Mouse (Mus musculus) midbrain, embryonic 10.5 days (tissue): ENCODE data around the gene Fgf11. TPM values are rescaled to one million over a fixed set of nuclear protein-coding genes. Genes with fewer than 3 reads are reported as not detected.

Source experiments
- DNase-seq: peaks from one replicate; pipeline ENCODE4 v3.0.0-alpha.2; 2017; ENCODE audit warnings: low spot score
- H3K27ac ChIP-seq: fragments of 300-500 bp; sonication (generic); replicated peaks from 2 replicates; pipeline ENCODE4 v1.5.1; 2016; ENCODE audit warnings: mild to moderate bottlenecking
- H3K27me3 ChIP-seq: fragments of 300-500 bp; sonication (generic); 2 replicates; pipeline ENCODE4 v1.6.1; 2016; ENCODE audit warnings: low read depth, mild to moderate bottlenecking; ENCODE audit not compliant: poor library complexity, severe bottlenecking
- H3K36me3 ChIP-seq: fragments of 300-500 bp; sonication (generic); 2 replicates; pipeline ENCODE4 v1.6.1; 2016; ENCODE audit warnings: mild to moderate bottlenecking, moderate library complexity
- H3K4me1 ChIP-seq: fragments of 300-500 bp; sonication (generic); 2 replicates; pipeline ENCODE4 v1.6.1; 2016
- H3K4me3 ChIP-seq: fragments of 300-500 bp; sonication (generic); 2 replicates; pipeline ENCODE4 v1.5.1; 2016; ENCODE audit warnings: mild to moderate bottlenecking, moderate library complexity
- H3K9me3 ChIP-seq: fragments of 300-500 bp; sonication (generic); replicated peaks from 2 replicates; pipeline ENCODE4 v1.6.1; 2016; ENCODE audit warnings: mild to moderate bottlenecking
- WGBS: fragments of 180-500 bp; shearing (Covaris S2); methylation state at CpG from one replicate; pipeline ENCODE4 v1.1.7; 2016; 5-methylcytosine and 5-hydroxymethylcytosine counted together
- polyA plus RNA-seq: library from polyadenylated mRNA; unstranded; fragments of >200 nt; fragmentation: Nextera tagmentation; extraction: Ambion mirVana; gene quantifications from 2 replicates; pipeline ENCODE4 v1.2.1, GENCODE M21; 2016

The Fgf11 gene
- polyA plus RNA-seq, 1 experiment from 2014 or later = 1.0 TPM

DNA sequence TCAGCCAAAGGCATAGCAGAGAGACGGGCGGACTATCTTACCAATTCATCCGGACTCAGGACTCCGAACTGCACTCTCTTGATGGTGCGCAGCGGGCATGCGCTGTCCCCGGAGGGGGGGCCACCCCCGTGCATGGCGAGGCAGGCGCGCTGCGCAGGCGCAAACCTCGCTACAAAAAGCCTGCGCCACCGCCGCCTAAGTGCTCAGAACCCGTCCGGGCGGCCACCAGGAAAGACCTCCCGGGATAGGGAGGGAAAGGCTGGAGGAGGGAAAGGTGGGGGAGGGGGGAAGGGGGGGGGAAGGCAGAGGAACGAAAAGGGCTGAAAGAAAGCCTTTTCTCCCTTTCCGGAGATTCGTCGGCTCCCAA lies 43.6 kb downstream of the Fgf11 start:
- WGBS = under 1% methylated on average over 26 of the region's 26 CpGs
- peaks cover 63% of the 10 kb centered on the region for H3K4me1 ChIP-seq

DNA sequence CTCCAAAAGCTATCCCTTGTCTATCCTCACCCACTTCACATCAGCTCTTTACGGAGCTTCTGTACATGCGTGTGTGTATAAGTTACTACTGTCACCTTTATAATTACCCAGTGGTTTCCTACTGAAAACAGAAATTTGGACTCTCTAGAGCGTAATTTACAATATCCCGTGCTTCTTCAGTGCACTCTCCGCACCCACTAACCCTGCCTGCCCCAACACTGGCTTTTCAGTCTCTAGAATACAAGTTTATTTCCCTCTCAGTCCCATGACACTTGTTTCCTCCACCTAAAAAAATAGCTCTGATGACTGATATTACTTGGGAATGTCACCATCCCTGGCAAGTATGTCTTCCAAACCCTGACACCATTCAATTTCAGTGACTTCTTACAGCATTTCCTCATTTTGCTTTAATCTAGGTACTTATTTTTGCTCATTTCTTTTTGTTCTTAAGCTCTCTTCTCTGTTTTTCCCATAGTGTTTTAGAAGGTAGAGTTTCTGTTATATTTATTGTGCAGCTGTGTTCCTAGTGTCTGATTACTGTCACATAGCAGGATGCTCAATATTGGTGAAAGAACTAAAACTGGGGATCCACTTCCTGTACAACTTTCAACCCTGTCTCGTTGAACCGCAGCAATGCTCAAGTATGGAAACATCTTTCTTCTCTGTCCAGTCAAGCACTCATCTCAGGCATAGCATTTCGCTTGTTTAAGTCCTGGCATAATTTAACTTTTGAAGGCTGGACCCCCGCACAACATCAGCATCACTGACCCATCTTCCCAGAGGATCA lies 44.2 kb downstream of the Fgf11 start:
- DNase-seq = no peak
- Histone ChIP-seq H3K9me3 (no peaks in the 10 kb centered on the region), H3K4me1 (peaks cover 68% of the 10 kb centered on the region), H3K27ac (peak overlapping the region; percentile 97), H3K4me3 (peak overlapping the region; percentile 74), H3K27me3 (no peaks in the 10 kb centered on the region), H3K36me3 (no peaks in the 10 kb centered on the region; the same call in 1 of the 2 replicates)
- WGBS = 49% methylated on average over 9 of the region's 9 CpGs

More for the DNA sequence above, 43.6 kb downstream of the Fgf11 start:
- Histone ChIP-seq H3K36me3 (no peaks in the 10 kb centered on the region; the same call in 1 of the 2 replicates), H3K27me3 (no peaks in the 10 kb centered on the region), H3K9me3 (no peaks in the 10 kb centered on the region), H3K4me3 (peak overlapping the region; percentile 74), H3K27ac (peak overlapping the region; percentile 97)
- DNase-seq = peak; percentile 92

DNA sequence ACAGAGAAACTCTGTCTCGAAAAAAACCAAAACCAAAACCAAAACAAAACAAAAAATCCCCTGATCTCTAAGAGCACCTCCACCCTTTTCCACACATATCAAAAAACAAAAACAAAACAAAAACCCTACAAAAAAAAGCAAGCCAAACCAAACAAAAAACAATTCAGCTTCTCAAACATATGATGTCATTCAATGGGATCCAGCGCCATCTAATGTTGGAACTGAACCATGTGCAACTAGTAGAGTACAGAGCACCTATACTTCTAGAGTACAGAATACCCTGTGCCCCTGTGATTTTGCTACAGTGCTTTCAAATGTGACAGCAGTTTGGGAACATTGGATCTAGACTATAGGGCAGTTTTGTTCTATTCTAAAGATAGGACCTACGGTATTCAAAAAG lies 47.0 kb downstream of the Fgf11 start:
- Histone ChIP-seq H3K4me3 (peak overlapping the region; percentile 74), H3K27ac (no peak overlapping the region), H3K9me3 (no peaks in the 10 kb centered on the region), H3K36me3 (peaks cover 6% of the 10 kb centered on the region; the same call in 1 of the 2 replicates), H3K27me3 (no peaks in the 10 kb centered on the region), H3K4me1 (peaks cover 50% of the 10 kb centered on the region)
- no peak for DNase-seq
- 70% methylated on average over 3 of the region's 3 CpGs for WGBS

DNA sequence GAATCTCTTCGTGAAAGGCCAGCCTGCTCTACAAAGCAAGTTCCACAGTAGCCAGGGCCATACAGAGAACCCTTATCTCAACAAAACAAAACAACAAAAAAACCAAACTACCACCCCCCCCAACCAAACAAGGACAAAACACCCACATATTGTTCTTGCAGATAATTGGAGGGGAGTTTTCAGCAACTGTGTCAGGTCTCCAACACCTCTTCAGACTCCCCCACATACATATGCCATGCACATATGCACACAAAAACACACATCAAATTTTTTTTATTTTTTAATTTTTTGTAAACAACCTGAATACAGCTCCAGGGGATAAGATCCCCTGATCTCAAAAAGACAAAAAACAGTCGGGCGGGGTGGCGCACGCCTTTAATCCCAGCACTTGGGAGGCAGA lies 47.4 kb downstream of the Fgf11 start:
- 88% methylated on average over 5 of the region's 5 CpGs for WGBS
- H3K4me3 ChIP-seq = no peak overlapping the region
- no peak for DNase-seq
- H3K27ac ChIP-seq = no peak overlapping the region
- H3K36me3 ChIP-seq = peaks cover 11% of the 10 kb centered on the region
- no peaks in the 10 kb centered on the region for H3K27me3 ChIP-seq
- no peaks in the 10 kb centered on the region for H3K9me3 ChIP-seq
- peaks cover 45% of the 10 kb centered on the region for H3K4me1 ChIP-seq

DNA sequence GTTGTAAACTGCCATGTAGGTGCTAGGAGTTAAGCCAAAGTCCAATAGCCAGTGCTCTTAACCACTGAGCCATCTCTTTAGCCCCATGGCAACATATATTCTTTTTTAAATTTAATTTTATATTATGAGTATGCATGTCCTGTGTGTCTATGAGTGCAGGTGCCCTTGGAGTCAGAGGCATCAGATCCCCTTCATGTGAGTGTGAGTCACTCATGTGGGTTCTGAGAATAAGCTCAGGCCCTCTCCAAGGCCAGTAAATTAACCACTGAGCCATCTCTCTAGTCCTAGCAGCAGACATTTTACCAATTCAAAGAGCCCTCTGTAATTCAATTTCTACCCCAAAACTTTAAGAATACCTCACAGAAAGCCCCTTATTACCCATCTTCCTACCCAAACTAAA lies 49.0 kb downstream of the Fgf11 start:
- Histone ChIP-seq H3K4me3 (no peak overlapping the region), H3K9me3 (no peaks in the 10 kb centered on the region), H3K27me3 (no peaks in the 10 kb centered on the region)

DNA sequence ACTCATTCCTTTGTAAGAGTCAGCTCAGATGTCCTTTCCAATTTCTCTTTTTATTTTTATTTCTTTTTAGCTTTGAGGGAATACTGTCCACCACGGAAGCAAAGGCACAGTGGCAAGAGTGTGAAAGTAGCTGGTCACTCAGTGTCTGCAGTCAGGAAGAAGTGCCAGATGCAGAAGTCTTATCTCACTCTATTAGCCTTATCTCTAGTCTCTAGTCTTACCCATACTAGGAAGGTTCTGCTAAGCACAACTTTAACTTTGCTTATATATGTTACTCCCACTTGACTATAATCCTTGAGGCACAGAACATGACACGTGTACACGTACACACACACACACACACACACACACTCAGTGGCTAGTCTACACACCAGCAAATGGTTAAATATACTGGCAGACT lies 50.0 kb downstream of the Fgf11 start:
- H3K36me3 ChIP-seq = peaks cover 34% of the 10 kb centered on the region
- no peaks in the 10 kb centered on the region for H3K27me3 ChIP-seq
- no peak overlapping the region for H3K27ac ChIP-seq
- 90% methylated on average over 3 of the region's 3 CpGs for WGBS
- peaks cover 30% of the 10 kb centered on the region for H3K4me1 ChIP-seq
- DNase-seq = no peak
- no peak overlapping the region for H3K4me3 ChIP-seq
- H3K9me3 ChIP-seq = no peaks in the 10 kb centered on the region

More for the DNA sequence above, 49.0 kb downstream of the Fgf11 start:
- Histone ChIP-seq H3K36me3 (peaks cover 24% of the 10 kb centered on the region), H3K4me1 (peaks cover 40% of the 10 kb centered on the region), H3K27ac (no peak overlapping the region)
- no peak for DNase-seq

Other genes with a start within 250 kb of the Fgf11 start
- 48.8 and 53.9 TPM in 2 replicates for gene Efnb3, start 241.7 kb downstream of the Fgf11 start, polyA plus RNA-seq
- gene Wrap53, start 221.6 kb downstream of the Fgf11 start, polyA plus RNA-seq = 45.0 and 50.7 TPM in 2 replicates
- 148 and 166 TPM in 2 replicates for gene Trp53, start 221.5 kb downstream of the Fgf11 start, polyA plus RNA-seq
- 6.0 and 8.6 TPM in 2 replicates for gene Atp1b2, start 195.9 kb downstream of the Fgf11 start, polyA plus RNA-seq
- gene Shbg, start 184.0 kb downstream of the Fgf11 start, polyA plus RNA-seq = not detected in 2 replicates
- gene Sat2, start 179.8 kb downstream of the Fgf11 start, polyA plus RNA-seq = 16.1 and 20.6 TPM in 2 replicates
- 36.2 and 39.1 TPM in 2 replicates for gene Fxr2, start 168.9 kb downstream of the Fgf11 start, polyA plus RNA-seq
- 0.16 TPM in 1 of 2 replicates, not detected in the other for gene Sox15, start 146.5 kb downstream of the Fgf11 start, polyA plus RNA-seq
- gene Mpdu1, start 139.2 kb downstream of the Fgf11 start, polyA plus RNA-seq = 85.1 and 86.2 TPM in 2 replicates
- gene Cd68, start 135.7 kb downstream of the Fgf11 start, polyA plus RNA-seq = 7.0 and 7.4 TPM in 2 replicates
- 710 and 716 TPM in 2 replicates for gene Eif4a1, start 129.4 kb downstream of the Fgf11 start, polyA plus RNA-seq
- gene Senp3, start 119.8 kb downstream of the Fgf11 start, polyA plus RNA-seq = 112 and 114 TPM in 2 replicates
- gene Tnfsf13, start 116.1 kb downstream of the Fgf11 start, polyA plus RNA-seq = 0.11 and 0.30 TPM in 2 replicates
- gene Tnfsf12, start 106.0 kb downstream of the Fgf11 start, polyA plus RNA-seq = 1.2 and 1.4 TPM in 2 replicates
- 1.0 and 1.3 TPM in 2 replicates for gene Tnfsfm13, start 105.8 kb downstream of the Fgf11 start, polyA plus RNA-seq
- 25.6 and 32.2 TPM in 2 replicates for gene Polr2a, start 43.2 kb downstream of the Fgf11 start, polyA plus RNA-seq
- 0.09 TPM in 1 of 2 replicates, not detected in the other for gene Slc35g3, start 39.9 kb downstream of the Fgf11 start, polyA plus RNA-seq
- gene Zbtb4, start 35.9 kb downstream of the Fgf11 start, polyA plus RNA-seq = 0.64 and 0.91 TPM in 2 replicates
- gene Chrnb1, start 5.9 kb downstream of the Fgf11 start, polyA plus RNA-seq = 1.1 TPM in 2 replicates
- 0.90 and 0.99 TPM in 2 replicates for gene Tmem102, start 3.8 kb upstream of the Fgf11 start, polyA plus RNA-seq
- gene Gm39566, start 13.4 kb upstream of the Fgf11 start, polyA plus RNA-seq = not detected in 2 replicates
- gene Spem2, start 16.6 kb upstream of the Fgf11 start, polyA plus RNA-seq = not detected in 2 replicates
- gene Spem1, start 20.3 kb upstream of the Fgf11 start, polyA plus RNA-seq = 0.12 and 0.19 TPM in 2 replicates
- 6.1 and 8.6 TPM in 2 replicates for gene Nlgn2, start 35.9 kb upstream of the Fgf11 start, polyA plus RNA-seq
- 345 and 346 TPM in 2 replicates for gene Tmem256, start 36.7 kb upstream of the Fgf11 start, polyA plus RNA-seq
- gene Plscr3, start 44.5 kb upstream of the Fgf11 start, polyA plus RNA-seq = 70.4 and 81.8 TPM in 2 replicates
- 0.41 and 0.44 TPM in 2 replicates for gene Tnk1, start 56.9 kb upstream of the Fgf11 start, polyA plus RNA-seq
- not detected in 2 replicates for gene Tmem95, start 76.2 kb upstream of the Fgf11 start, polyA plus RNA-seq
- 6.4 and 7.0 TPM in 2 replicates for gene Kctd11, start 79.5 kb upstream of the Fgf11 start, polyA plus RNA-seq
- gene Acap1, start 93.7 kb upstream of the Fgf11 start, polyA plus RNA-seq = 1.0 and 1.2 TPM in 2 replicates
- 14.8 and 20.5 TPM in 2 replicates for gene 2810408A11Rik, start 99.1 kb upstream of the Fgf11 start, polyA plus RNA-seq
- 12.8 and 14.3 TPM in 2 replicates for gene Neurl4, start 99.2 kb upstream of the Fgf11 start, polyA plus RNA-seq
- gene Gps2, start 112.0 kb upstream of the Fgf11 start, polyA plus RNA-seq = 98.4 and 111 TPM in 2 replicates
- 2,258 and 2,701 TPM in 2 replicates for gene Eif5a, start 120.1 kb upstream of the Fgf11 start, polyA plus RNA-seq
- gene Ybx2, start 133.9 kb upstream of the Fgf11 start, polyA plus RNA-seq = 2.4 and 2.8 TPM in 2 replicates
- 12.6 and 12.8 TPM in 2 replicates for gene Slc2a4, start 146.3 kb upstream of the Fgf11 start, polyA plus RNA-seq
- gene Cldn7, start 162.9 kb upstream of the Fgf11 start, polyA plus RNA-seq = 7.1 and 7.6 TPM in 2 replicates
- 20.5 and 26.3 TPM in 2 replicates for gene Ctdnep1, start 179.3 kb upstream of the Fgf11 start, polyA plus RNA-seq
- gene Elp5, start 180.7 kb upstream of the Fgf11 start, polyA plus RNA-seq = 151 and 155 TPM in 2 replicates
- 409 and 454 TPM in 2 replicates for gene Gabarap, start 189.3 kb upstream of the Fgf11 start, polyA plus RNA-seq
- 95.1 and 96.3 TPM in 2 replicates for gene Phf23, start 193.9 kb upstream of the Fgf11 start, polyA plus RNA-seq
- gene Dvl2, start 198.7 kb upstream of the Fgf11 start, polyA plus RNA-seq = 52.1 and 54.1 TPM in 2 replicates
- gene Acadvl, start 213.6 kb upstream of the Fgf11 start, polyA plus RNA-seq = 42.2 and 48.6 TPM in 2 replicates
- gene Dlg4, start 215.1 kb upstream of the Fgf11 start, polyA plus RNA-seq = 16.6 and 23.8 TPM in 2 replicates